Mouse (Mus musculus): ENCODE data around the gene Scube2. TPM values are rescaled to one million over a fixed set of nuclear protein-coding genes. Genes with fewer than 3 reads are reported as not detected.

The Scube2 gene
- total and polyA plus RNA-seq, 3 experiments = 0.27 to 0.67 TPM; not detected in 1

DNA sequence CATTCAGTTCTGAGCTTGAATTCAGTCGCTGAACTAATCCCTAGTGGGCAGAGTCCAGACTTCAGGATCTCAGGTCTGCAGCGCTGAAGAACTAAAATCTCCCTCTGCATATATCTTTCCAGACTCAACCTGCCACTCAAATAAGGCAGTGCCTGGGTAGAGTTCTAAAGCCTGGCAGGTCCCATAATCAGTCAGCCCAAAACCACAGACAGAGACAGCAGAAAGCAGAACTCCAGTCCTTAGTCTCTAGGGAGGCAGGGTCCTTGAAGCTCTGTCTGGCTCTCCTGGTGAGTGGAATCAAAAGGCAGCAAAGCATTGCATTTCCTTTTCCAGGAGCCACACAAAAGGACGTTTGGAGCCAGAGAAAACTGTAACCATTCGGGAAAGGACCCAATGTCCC, 1.9 kb downstream of the Scube2 start:
- H3K27me3 ChIP-seq (ENCODE audit: control insufficient read depth in 1 of 2, insufficient read depth in 2 of 2, low read length in 2 of 2) = peaks cover 17 to 24% of the 10 kb centered on the region in 2 experiments
- no peak overlapping the region for H3K27ac ChIP-seq (ENCODE audit: control insufficient read depth, low read depth, low read length)
- no peak overlapping the region for H3K4me3 ChIP-seq (ENCODE audit: control insufficient read depth in 1 of 2, insufficient read depth in 1 of 2, low read depth in 2 of 2, low read length in 2 of 2)
- peaks cover 0 to 12% of the 10 kb centered on the region in 2 experiments; a peak in 2 of 4 replicates for H3K36me3 ChIP-seq (ENCODE audit: control insufficient read depth in 1 of 2, insufficient read depth in 2 of 2, low read length in 2 of 2)
- H3K4me1 ChIP-seq (ENCODE audit: control insufficient read depth in 1 of 2, insufficient read depth in 2 of 2, low read length in 2 of 2) = peaks cover 7 to 16% of the 10 kb centered on the region in 2 experiments
- no peaks in the 10 kb centered on the region for H3K9me3 ChIP-seq (replicated peaks; ENCODE audit: insufficient read depth, low read length)
- peak; percentile 76 for DNase-seq (ENCODE audit: low read depth, low spot score)
- no peaks in the 10 kb centered on the region for H3K79me2 ChIP-seq (ENCODE audit: control insufficient read depth, insufficient read depth, low read length, poor library complexity)
- TF ChIP-seq EP300 (IDR thresholded peaks at IDR 0.05; ENCODE audit: low read depth in 1 of 2, low read length in 2 of 2) (peak in 1 of 2 experiments; percentile 33; a peak in 1 of 4 replicates), POLR2AphosphoS2 (IDR thresholded peaks at IDR 0.05; ENCODE audit: low read length) (no peak)
- H3K9ac ChIP-seq (ENCODE audit: control insufficient read depth, low read depth, low read length, poor library complexity, severe bottlenecking) = no peak overlapping the region

DNA sequence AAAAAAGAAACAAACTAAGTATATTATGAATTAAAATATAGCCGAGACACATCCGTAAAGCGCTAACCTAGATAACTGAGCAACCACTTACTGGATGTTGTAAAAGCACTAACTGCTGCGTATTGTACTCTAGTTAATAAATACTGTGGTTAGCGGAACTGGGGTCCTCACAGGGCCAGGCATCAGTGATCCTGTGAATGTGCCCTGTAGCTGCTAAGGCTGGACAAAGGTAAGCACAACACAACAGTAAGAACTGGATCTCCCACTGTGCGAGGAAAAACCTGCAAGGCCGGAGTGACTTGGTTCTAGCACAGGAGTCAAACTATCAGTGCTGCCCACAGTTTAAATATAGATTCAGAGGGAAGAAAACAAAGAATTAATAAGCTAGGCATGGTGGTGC, 5.3 kb downstream of the Scube2 start:
- Histone ChIP-seq H3K9ac (ENCODE audit: control insufficient read depth, low read depth, low read length, poor library complexity, severe bottlenecking) (no peak overlapping the region), H3K27ac (ENCODE audit: control insufficient read depth, low read depth, low read length) (no peak overlapping the region), H3K27me3 (ENCODE audit: control insufficient read depth in 1 of 2, insufficient read depth in 2 of 2, low read length in 2 of 2) (peaks cover 9% of the 10 kb centered on the region in 2 experiments), H3K36me3 (ENCODE audit: control insufficient read depth in 1 of 2, insufficient read depth in 2 of 2, low read length in 2 of 2) (peaks cover 0 to 12% of the 10 kb centered on the region in 2 experiments; a peak in 2 of 4 replicates), H3K79me2 (ENCODE audit: control insufficient read depth, insufficient read depth, low read length, poor library complexity) (no peaks in the 10 kb centered on the region), H3K4me3 (ENCODE audit: control insufficient read depth in 1 of 2, insufficient read depth in 1 of 2, low read depth in 2 of 2, low read length in 2 of 2) (no peak overlapping the region), H3K4me1 (ENCODE audit: control insufficient read depth in 1 of 2, insufficient read depth in 2 of 2, low read length in 2 of 2) (peaks cover 7 to 24% of the 10 kb centered on the region in 2 experiments), H3K9me3 (replicated peaks; ENCODE audit: insufficient read depth, low read length) (no peaks in the 10 kb centered on the region)
- TF ChIP-seq MAFK (IDR thresholded peaks at IDR 0.05; ENCODE audit: borderline replicate concordance, low read depth, low read length) (no peak), POLR2AphosphoS2 (IDR thresholded peaks at IDR 0.05; ENCODE audit: low read length) (no peak), GATA1 (IDR thresholded peaks at IDR 0.05; ENCODE audit: low read depth, low read length) (no peak), CHD1 (IDR thresholded peaks at IDR 0.05; ENCODE audit: low read depth, low read length) (no peak), TBP (IDR thresholded peaks at IDR 0.05; ENCODE audit: low read depth, low read length) (no peak), KAT2A (conservative IDR thresholded peaks at IDR 0.05; ENCODE audit: low read depth, low read length) (no peak), HCFC1 (IDR thresholded peaks at IDR 0.05; ENCODE audit: low read depth, low read length) (no peak), CHD2 (IDR thresholded peaks at IDR 0.05; ENCODE audit: low read length) (no peak), JUND (IDR thresholded peaks at IDR 0.05; ENCODE audit: low read depth, low read length) (no peak), TCF12 (IDR thresholded peaks at IDR 0.05; ENCODE audit: low read depth, low read length) (no peak), GABPA (IDR thresholded peaks at IDR 0.05; ENCODE audit: low read depth, low read length) (no peak), MYC (IDR thresholded peaks at IDR 0.05; ENCODE audit: low read depth, low read length) (no peak), SIN3A (IDR thresholded peaks at IDR 0.05; ENCODE audit: low read length) (no peak), ELF1 (IDR thresholded peaks at IDR 0.05; ENCODE audit: low read depth, low read length) (no peak), MEF2A (IDR thresholded peaks at IDR 0.05; ENCODE audit: extremely low read depth, insufficient replicate concordance, low read depth, low read length, poor library complexity, severe bottlenecking) (no peak), ZKSCAN1 (IDR thresholded peaks at IDR 0.05; ENCODE audit: low read depth, low read length) (no peak)
- no peak for DNase-seq (ENCODE audit: low read depth, low spot score)
